Mouse (Mus musculus) v-Abl transformed pro-B cells (cell line): ENCODE results near the gene Fyn.

ENCODE experiments used
- in situ Hi-C, 2 experiments: fragments of 400-800 bp; cut with MboI; formaldehyde crosslinking; loops; one replicate each; pipeline ENCODE4 v1.15.1; 2025; ENCODE audit not compliant: unreplicated experiment in 2 of 2

The Fyn gene

GRCm38 (mm10) chr10:39551637-39552185 lies 183.1 kb downstream of the Fyn start:
- in situ Hi-C loops, result no loop called here

- in situ Hi-C loops, result no loop called here
Measured at GRCm38 (mm10) chr10:39552351-39552814, 183.7 kb downstream of the Fyn start.

GRCm38 (mm10) chr10:39552903-39553302 lies 184.2 kb downstream of the Fyn start:
- in situ Hi-C loops, result no loop called here

GRCm38 (mm10) chr10:39555289-39555715 lies 186.6 kb downstream of the Fyn start:
- in situ Hi-C loops, result no loop called here

- in situ Hi-C loops, result no loop called here
Measured at GRCm38 (mm10) chr10:39555740-39556139, 187.1 kb downstream of the Fyn start.

GRCm38 (mm10) chr10:39557360-39557759 lies 188.7 kb downstream of the Fyn start:
- in situ Hi-C loops, result no loop called here

- in situ Hi-C loops, result no loop called here
Measured at GRCm38 (mm10) chr10:39557851-39558250, 189.2 kb downstream of the Fyn start.

- in situ Hi-C loops, result no loop called here
Measured at GRCm38 (mm10) chr10:39558492-39559005, 189.9 kb downstream of the Fyn start.

- in situ Hi-C loops, result no loop called here
Measured at GRCm38 (mm10) chr10:39559321-39559720, 190.7 kb downstream of the Fyn start.

GRCm38 (mm10) chr10:39562383-39562782 lies 193.7 kb downstream of the Fyn start:
- in situ Hi-C loops, result no loop called here

GRCm38 (mm10) chr10:39563552-39564223 lies 195.0 kb downstream of the Fyn start:
- in situ Hi-C loops, result no loop called here

GRCm38 (mm10) chr10:39566901-39567300 lies 198.2 kb downstream of the Fyn start:
- in situ Hi-C loops, result no loop called here

GRCm38 (mm10) chr10:39568991-39569390 lies 200.3 kb downstream of the Fyn start:
- in situ Hi-C loops, result no loop called here

GRCm38 (mm10) chr10:39571011-39571410 lies 202.4 kb downstream of the Fyn start:
- in situ Hi-C loops, result no loop called here

GRCm38 (mm10) chr10:39572050-39572671 lies 203.5 kb downstream of the Fyn start:
- in situ Hi-C loops, result no loop called here

- in situ Hi-C loops, result no loop called here
Measured at GRCm38 (mm10) chr10:39572672-39573051, 204.0 kb downstream of the Fyn start.

- in situ Hi-C loops, result no loop called here
Measured at GRCm38 (mm10) chr10:39576466-39576865, 207.8 kb downstream of the Fyn start.

GRCm38 (mm10) chr10:39580477-39580876 lies 211.8 kb downstream of the Fyn start:
- in situ Hi-C loops, result no loop called here

GRCm38 (mm10) chr10:39582385-39582784 lies 213.7 kb downstream of the Fyn start:
- in situ Hi-C loops, result no loop called here

GRCm38 (mm10) chr10:39583718-39584117 lies 215.1 kb downstream of the Fyn start:
- in situ Hi-C loops, result no loop called here

- in situ Hi-C loops, result no loop called here
Measured at GRCm38 (mm10) chr10:39587290-39587925, 218.8 kb downstream of the Fyn start.
